Mouse (Mus musculus): ENCODE measurements around the gene Qtrt1. TPM values are rescaled to one million over a fixed set of nuclear protein-coding genes. Genes with fewer than 3 reads are reported as not detected.

The Qtrt1 gene
- total and polyA plus RNA-seq, 3 experiments, result 48.1 to 57.8 (median 56.8) TPM

GRCm38 (mm10) chr9:21433766-21434165 lies 22.1 kb downstream of the Qtrt1 start:
- Histone ChIP-seq H3K36me3 (replicated peaks in 1 of 2; ENCODE audit: control insufficient read depth in 1 of 2, insufficient read depth in 1 of 2, low read length in 1 of 2) (peaks cover 9 to 75% of the 10 kb centered on the region in 2 experiments), H3K27ac (ENCODE audit: insufficient read depth, low read depth) (no peak overlapping the region), H3K4me1 (ENCODE audit: control insufficient read depth in 1 of 2, insufficient read depth in 2 of 2) (peaks cover 2 to 52% of the 10 kb centered on the region in 2 experiments), H3K4me3 (replicated peaks in 1 of 3; ENCODE audit: low read depth in 2 of 3, low read length in 2 of 3, poor library complexity in 1 of 3) (no peak overlapping the region), H3K79me2 (replicated peaks; ENCODE audit: control insufficient read depth, extremely low read depth, insufficient read depth, poor library complexity, severe bottlenecking) (peaks cover 37% of the 10 kb centered on the region), H3K4me2 (ENCODE audit: insufficient read depth, low read depth, poor library complexity, severe bottlenecking) (no peak overlapping the region), H3K9ac (ENCODE audit: insufficient read depth, low read depth) (no peak overlapping the region), H3K27me3 (replicated peaks) (no peaks in the 10 kb centered on the region), H3K9me3 (replicated peaks; ENCODE audit: low read length) (no peaks in the 10 kb centered on the region)
- dilution Hi-C loops (cut with MboI; ENCODE audit: extremely low pct_ligation_motif_present, extremely low pct_unique_long_range_greater_than_20kb, low sequenced_read_pairs) (no loop called here), in situ Hi-C loops (cut with MboI; ENCODE audit: low pct_ligation_motif_present, low pct_unique_long_range_greater_than_20kb, low sequenced_read_pairs) (no loop called here)
- DNase-seq (ENCODE audit: extremely low read depth), result no peak
- TF ChIP-seq ZNF384 (IDR thresholded peaks at IDR 0.05; ENCODE audit: low read depth, low read length) (no peak), PAX5 (IDR thresholded peaks at IDR 0.05; ENCODE audit: low read length) (no peak), SIN3A (IDR thresholded peaks at IDR 0.05; ENCODE audit: low read length) (no peak), GABPA (IDR thresholded peaks at IDR 0.05; ENCODE audit: insufficient replicate concordance, low read depth, low read length) (no peak), ELF1 (IDR thresholded peaks at IDR 0.05; ENCODE audit: low read depth, low read length) (no peak)

DNA sequence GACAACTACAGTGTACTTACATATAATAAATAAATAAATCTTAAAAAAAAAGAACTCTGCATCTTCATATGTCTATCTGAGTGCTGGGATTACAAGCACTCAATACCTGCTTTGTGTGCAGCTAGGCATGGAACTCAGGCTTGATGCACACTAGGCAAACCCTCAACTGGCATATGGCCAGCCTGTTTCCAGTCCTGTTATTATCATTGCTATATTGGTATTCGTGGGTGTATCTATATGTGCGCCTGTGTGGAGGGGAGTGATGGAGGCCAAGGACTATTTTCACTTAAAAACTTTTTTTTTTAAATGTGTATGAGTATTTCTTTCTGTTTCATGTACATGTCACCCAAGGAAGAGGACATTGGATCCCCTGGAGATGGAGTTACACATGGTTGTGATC lies 22.8 kb downstream of the Qtrt1 start:
- Histone ChIP-seq H3K79me2 (replicated peaks; ENCODE audit: control insufficient read depth, extremely low read depth, insufficient read depth, poor library complexity, severe bottlenecking) (peaks cover 31% of the 10 kb centered on the region), H3K4me2 (ENCODE audit: insufficient read depth, low read depth, poor library complexity, severe bottlenecking) (no peak overlapping the region), H3K4me3 (replicated peaks in 1 of 3; ENCODE audit: low read depth in 2 of 3, low read length in 2 of 3, poor library complexity in 1 of 3) (no peak overlapping the region), H3K36me3 (replicated peaks in 1 of 2; ENCODE audit: control insufficient read depth in 1 of 2, insufficient read depth in 1 of 2, low read length in 1 of 2) (peaks cover 9 to 72% of the 10 kb centered on the region in 2 experiments), H3K27me3 (replicated peaks) (no peaks in the 10 kb centered on the region), H3K9ac (ENCODE audit: insufficient read depth, low read depth) (no peak overlapping the region), H3K27ac (ENCODE audit: insufficient read depth, low read depth) (no peak overlapping the region), H3K4me1 (ENCODE audit: control insufficient read depth in 1 of 2, insufficient read depth in 2 of 2) (peaks cover 7 to 55% of the 10 kb centered on the region in 2 experiments), H3K9me3 (replicated peaks; ENCODE audit: low read length) (no peaks in the 10 kb centered on the region)
- TF ChIP-seq CHD1 (IDR thresholded peaks at IDR 0.05; ENCODE audit: low read depth, low read length) (no peak), NRF1 (IDR thresholded peaks at IDR 0.05; ENCODE audit: low read depth, low read length) (no peak), MXI1 (IDR thresholded peaks at IDR 0.05; ENCODE audit: low read depth, low read length) (no peak), BHLHE40 (IDR thresholded peaks at IDR 0.05; ENCODE audit: low read depth, low read length) (no peak), ZC3H11A (IDR thresholded peaks at IDR 0.05; ENCODE audit: low read depth, low read length) (no peak), ZMIZ1 (IDR thresholded peaks at IDR 0.05; ENCODE audit: low read depth, low read length) (no peak), NELFE (IDR thresholded peaks at IDR 0.05; ENCODE audit: low read depth, low read length) (no peak), TCF12 (IDR thresholded peaks at IDR 0.05; ENCODE audit: low read depth, low read length) (no peak), SIN3A (IDR thresholded peaks at IDR 0.05; ENCODE audit: low read length) (no peak), ELF1 (IDR thresholded peaks at IDR 0.05; ENCODE audit: low read depth, low read length) (no peak), E2F4 (IDR thresholded peaks at IDR 0.05; ENCODE audit: insufficient replicate concordance, low read depth, low read length) (no peak), ETS1 (conservative IDR thresholded peaks at IDR 0.05; ENCODE audit: low read depth, low read length) (no peak)
- DNase-seq (ENCODE audit: extremely low read depth), result no peak
- dilution Hi-C loops (cut with MboI; ENCODE audit: extremely low pct_ligation_motif_present, extremely low pct_unique_long_range_greater_than_20kb, low sequenced_read_pairs) (no loop called here), in situ Hi-C loops (cut with MboI; ENCODE audit: low pct_ligation_motif_present, low pct_unique_long_range_greater_than_20kb, low sequenced_read_pairs) (no loop called here)

All from CH12.LX (cell line).